Mouse (Mus musculus) MEL (cell line): ENCODE measurements around the gene 4921517D22Rik. TPM values are rescaled to one million over a fixed set of nuclear protein-coding genes. Genes with fewer than 3 reads are reported as not detected.
A peak's percentile ranks its signal among the peaks of the same experiment; 100 is the strongest.

Experiments
- DNase-seq: peaks from one replicate; pipeline ENCODE4 v3.0.0; 2011; ENCODE audit warnings: low read depth, low spot score
- H3K27ac ChIP-seq: 2 replicates; pipeline ENCODE4 v1.5.1; 2012; ENCODE audit warnings: low read depth, mild to moderate bottlenecking, control low read depth, low read length, moderate library complexity; ENCODE audit not compliant: control insufficient read depth
- H3K27me3 ChIP-seq, 2 experiments: fragments of 150-350 bp in 1 of 2; sonication (generic) in 1 of 2; 2 replicates each; pipeline ENCODE4 v1.6.1; 2012; ENCODE audit warnings: low read length in 2 of 2, mild to moderate bottlenecking in 2 of 2, improper control_type of control experiment in 1 of 2, moderate library complexity in 1 of 2; ENCODE audit not compliant: insufficient read depth in 2 of 2, control insufficient read depth in 1 of 2
- H3K36me3 ChIP-seq, 2 experiments: 2 replicates each; pipeline ENCODE4 v1.6.1; 2012 to 2014; ENCODE audit warnings: low read length in 2 of 2, improper control_type of control experiment in 1 of 2, inconsistent platforms in 1 of 2, mild to moderate bottlenecking in 1 of 2; ENCODE audit not compliant: insufficient read depth in 2 of 2, control insufficient read depth in 1 of 2
- H3K4me1 ChIP-seq, 2 experiments: fragments of 150-350 bp in 1 of 2; sonication (generic) in 1 of 2; 2 replicates each; pipeline ENCODE4 v1.6.1; 2012; ENCODE audit warnings: low read length in 2 of 2, improper control_type of control experiment in 1 of 2, mild to moderate bottlenecking in 1 of 2; ENCODE audit not compliant: insufficient read depth in 2 of 2, control insufficient read depth in 1 of 2
- H3K4me3 ChIP-seq, 2 experiments: fragments of 150-350 bp in 1 of 2; sonication (generic) in 1 of 2; 2 replicates each; pipeline ENCODE4 v1.5.1; 2012; ENCODE audit warnings: low read depth in 2 of 2, low read length in 2 of 2, mild to moderate bottlenecking in 2 of 2, moderate library complexity in 2 of 2, control low read depth in 1 of 2, improper control_type of control experiment in 1 of 2; ENCODE audit not compliant: control insufficient read depth in 1 of 2, insufficient read depth in 1 of 2
- H3K79me2 ChIP-seq: 2 replicates; pipeline ENCODE4 v1.6.1; 2012; ENCODE audit warnings: mild to moderate bottlenecking, low read length, moderate library complexity; ENCODE audit not compliant: control insufficient read depth, poor library complexity, insufficient read depth
- H3K9ac ChIP-seq: 2 replicates; pipeline ENCODE4 v1.6.1; 2012; ENCODE audit warnings: low read depth, mild to moderate bottlenecking, control low read depth, low read length, moderate library complexity; ENCODE audit not compliant: control insufficient read depth, poor library complexity, severe bottlenecking
- H3K9me3 ChIP-seq: fragments of 150-350 bp; sonication (generic); replicated peaks from 2 replicates; pipeline ENCODE4 v1.6.1; 2012; ENCODE audit warnings: mild to moderate bottlenecking, low read length, improper control_type of control experiment, moderate library complexity; ENCODE audit not compliant: insufficient read depth
- BHLHE40 ChIP-seq: IDR thresholded peaks from 2 replicates; pipeline ENCODE4 v1.6.1; 2012; ENCODE audit warnings: low read depth, mild to moderate bottlenecking, inconsistent platforms, low read length, improper control_type of control experiment, borderline replicate concordance
- CHD1 ChIP-seq: IDR thresholded peaks from 2 replicates; pipeline ENCODE4 v1.6.1; 2012; ENCODE audit warnings: low read depth, mild to moderate bottlenecking, inconsistent platforms, low read length, improper control_type of control experiment
- CHD2 ChIP-seq: IDR thresholded peaks from 2 replicates; pipeline ENCODE4 v1.6.1; 2011; ENCODE audit warnings: low read length, improper control_type of control experiment
- EP300 ChIP-seq, 2 experiments: IDR thresholded peaks; 2 replicates each; pipeline ENCODE4 v1.6.1; 2011; ENCODE audit warnings: improper control_type of control experiment in 2 of 2, low read length in 2 of 2, low read depth in 1 of 2, mild to moderate bottlenecking in 1 of 2
- ETS1 ChIP-seq: IDR thresholded peaks from 2 replicates; pipeline ENCODE4 v1.6.1; 2012; ENCODE audit warnings: low read depth, mild to moderate bottlenecking, inconsistent platforms, low read length, improper control_type of control experiment, moderate library complexity
- GATA1 ChIP-seq: IDR thresholded peaks from 2 replicates; pipeline ENCODE4 v1.6.1; 2011; ENCODE audit warnings: low read depth, low read length, improper control_type of control experiment
- JUND ChIP-seq: IDR thresholded peaks from 2 replicates; pipeline ENCODE4 v1.6.1; 2011; ENCODE audit warnings: low read depth, mild to moderate bottlenecking, improper control_type of control experiment, low read length
- KAT2A ChIP-seq: conservative IDR thresholded peaks from 2 replicates; pipeline ENCODE4 v1.6.1; 2012; ENCODE audit warnings: low read depth, low read length, improper control_type of control experiment, inconsistent platforms
- MXI1 ChIP-seq: IDR thresholded peaks from 2 replicates; pipeline ENCODE4 v1.6.1; 2011; ENCODE audit warnings: mild to moderate bottlenecking, low read depth, low read length, improper control_type of control experiment
- POLR2AphosphoS2 ChIP-seq: IDR thresholded peaks from 2 replicates; pipeline ENCODE4 v1.6.1; 2011; ENCODE audit warnings: low read length, improper control_type of control experiment
- POLR2AphosphoS5 ChIP-seq: IDR thresholded peaks from 2 replicates; pipeline ENCODE4 v1.6.1; 2012; ENCODE audit warnings: low read depth, borderline replicate concordance, mild to moderate bottlenecking, inconsistent platforms, low read length, moderate library complexity, mixed read lengths
- RCOR1 ChIP-seq: IDR thresholded peaks from 2 replicates; pipeline ENCODE4 v1.6.1; 2012; ENCODE audit warnings: low read depth, mild to moderate bottlenecking, inconsistent platforms, low read length, improper control_type of control experiment
- SMC3 ChIP-seq: IDR thresholded peaks from 2 replicates; pipeline ENCODE4 v1.6.1; 2011; ENCODE audit warnings: low read depth, low read length, improper control_type of control experiment
- TBP ChIP-seq: IDR thresholded peaks from 2 replicates; pipeline ENCODE4 v1.8.0; 2011; ENCODE audit warnings: low read depth, low read length, improper control_type of control experiment
- UBTF ChIP-seq: IDR thresholded peaks from 2 replicates; pipeline ENCODE4 v1.6.1; 2012; ENCODE audit warnings: low read depth, mild to moderate bottlenecking, inconsistent platforms, low read length, improper control_type of control experiment, moderate library complexity, borderline replicate concordance; ENCODE audit not compliant: insufficient read depth
- USF1 ChIP-seq: IDR thresholded peaks from 2 replicates; pipeline ENCODE4 v1.6.1; 2014; ENCODE audit warnings: low read depth, mild to moderate bottlenecking, inconsistent platforms, low read length, improper control_type of control experiment, moderate library complexity
- ZKSCAN1 ChIP-seq: IDR thresholded peaks from 2 replicates; pipeline ENCODE4 v1.6.1; 2012; ENCODE audit warnings: low read depth, mild to moderate bottlenecking, inconsistent platforms, low read length, improper control_type of control experiment, moderate library complexity
- polyA plus RNA-seq, 2 experiments: library from polyadenylated mRNA; stranded (reverse) in 1 of 2; unstranded in 1 of 2; fragments of >175 nt in 1 of 2; fragments of >200 nt in 1 of 2; gene quantifications; 2 replicates each; pipeline versions ENCODE4 v1.2.1 to v1.2.4; 2012; ENCODE audit warnings: low replicate concordance in 2 of 2, low read depth in 1 of 2; ENCODE audit not compliant: insufficient read length in 2 of 2, insufficient read depth in 1 of 2, missing spikeins in 1 of 2
- total RNA-seq: library from RNA; depleted of rRNA; stranded (reverse); fragments of 300-350 nt; gene quantifications from 2 replicates; pipeline ENCODE4 v1.2.3, GENCODE M21; 2012

4921517D22Rik gene
- total and polyA plus RNA-seq, 3 experiments, result not detected

GRCm38 (mm10) chr13:59682629-59683028 lies 11.3 kb downstream of the 4921517D22Rik start (continued):
- TF ChIP-seq ZKSCAN1 (no peak), SMC3 (0 out of 2 replicates have a peak, but pooled peaks have one; percentile 5), TBP (no peak), UBTF (no peak), POLR2AphosphoS5 (no peak), CHD1 (no peak), USF1 (peak; percentile 93), CHD2 (no peak), RCOR1 (peak; percentile 52; the same call in 1 of the 2 replicates)

- Histone ChIP-seq H3K9ac (no peak overlapping the region), H3K4me1 (peaks cover 6 to 25% of the 10 kb centered on the region in 2 experiments; a peak in 3 of 4 replicates)
These were observed 14.0 kb downstream of the 4921517D22Rik start for GRCm38 (mm10) chr13:59679908-59680307.

GRCm38 (mm10) chr13:59679306-59679705 lies 14.6 kb downstream of the 4921517D22Rik start:
- H3K4me3 ChIP-seq, result no peak overlapping the region
- H3K27ac ChIP-seq, result no peak overlapping the region

More at GRCm38 (mm10) chr13:59679908-59680307, 14.0 kb downstream of the 4921517D22Rik start:
- H3K27ac ChIP-seq, result no peak overlapping the region
- H3K4me3 ChIP-seq, result no peak overlapping the region
- H3K9me3 ChIP-seq, result no peaks in the 10 kb centered on the region
- H3K27me3 ChIP-seq, result no peaks in the 10 kb centered on the region
- TF ChIP-seq GATA1 (peak; percentile 54), POLR2AphosphoS5 (no peak), ETS1 (peak; percentile 44; the same call in 1 of the 2 replicates)
- TF ChIP-seq, all 39 proteins: peak for 2
- DNase-seq, result no peak
- peaks cover 0 to 13% of the 10 kb centered on the region in 2 experiments; a peak in 2 of 4 replicates for H3K36me3 ChIP-seq
- H3K79me2 ChIP-seq, result peaks cover 7% of the 10 kb centered on the region; the same call in 1 of the 2 replicates

More at GRCm38 (mm10) chr13:59679306-59679705, 14.6 kb downstream of the 4921517D22Rik start:
- no peaks in the 10 kb centered on the region for H3K27me3 ChIP-seq
- no peak for DNase-seq
- no peaks in the 10 kb centered on the region for H3K9me3 ChIP-seq
- peaks cover 0 to 13% of the 10 kb centered on the region in 2 experiments; a peak in 2 of 4 replicates for H3K36me3 ChIP-seq
- H3K9ac ChIP-seq, result no peak overlapping the region
- peaks cover 10% of the 10 kb centered on the region for H3K79me2 ChIP-seq
- H3K4me1 ChIP-seq, result peaks cover 6 to 25% of the 10 kb centered on the region in 2 experiments; a peak in 3 of 4 replicates
- TF ChIP-seq CHD2, result no peak
- TF ChIP-seq KAT2A, result no peak
- no peak for TF ChIP-seq ETS1
- no peak for TF ChIP-seq JUND
- no peak for TF ChIP-seq POLR2AphosphoS2
- no peak for TF ChIP-seq USF1
- TF ChIP-seq BHLHE40, result no peak
- TF ChIP-seq EP300 (IDR thresholded peaks at IDR 0.05; ENCODE audit: low read depth in 1 of 2, low read length in 2 of 2), result no peak
- no peak for TF ChIP-seq MXI1
